Mouse (Mus musculus) left cerebral cortex, postnatal 36 days (tissue): Measurements from ENCODE around the gene Hba-a2. TPM values are rescaled to one million over a fixed set of nuclear protein-coding genes. Genes with fewer than 3 reads are reported as not detected.
"Not testable (repeated sequence)": the region's sequence is repeated elsewhere in the genome, so short reads cannot be mapped to it uniquely, and the experiment has no call there.

Experiments used
- DNase-seq, 2 experiments: peaks; one replicate each; pipeline ENCODE4 v3.0.0; 2021 to 2022; ENCODE audit warnings: low spot score in 2 of 2, mixed read lengths in 1 of 2
- intact Hi-C: fragments of 180-260 bp; cut with DNase I; formaldehyde crosslinking; loops from one replicate; pipeline ENCODE4 v1.15.1; 2025
- total RNA-seq, 2 experiments: library from RNA; stranded (reverse); gene quantifications; 2 replicates each; pipeline ENCODE4 v1.2.3; 2021

Hba-a2 gene
- 100 to 1,000 TPM; 345 to 363 TPM for total RNA-seq

DNA sequence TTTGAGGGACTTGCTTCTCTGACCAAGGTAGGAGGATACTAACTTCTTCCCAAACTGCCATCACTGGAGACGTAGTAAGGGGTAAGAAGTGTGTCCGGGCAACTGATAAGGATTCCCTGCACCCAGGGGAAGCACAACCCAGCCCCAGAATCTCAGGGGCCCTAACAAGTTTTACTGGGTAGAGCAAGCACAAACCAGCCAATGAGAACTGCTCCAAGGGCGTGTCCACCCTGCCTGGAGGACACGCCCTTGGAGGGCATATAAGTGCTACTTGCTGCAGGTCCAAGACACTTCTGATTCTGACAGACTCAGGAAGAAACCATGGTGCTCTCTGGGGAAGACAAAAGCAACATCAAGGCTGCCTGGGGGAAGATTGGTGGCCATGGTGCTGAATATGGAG is at the start of gene Hba-a2:
TSS of gene Hba-a2 (plus strand) at position 287 of the 400 bp plus-strand sequence.
- intact Hi-C loops, DNase-seq: not testable (repeated sequence)

DNA sequence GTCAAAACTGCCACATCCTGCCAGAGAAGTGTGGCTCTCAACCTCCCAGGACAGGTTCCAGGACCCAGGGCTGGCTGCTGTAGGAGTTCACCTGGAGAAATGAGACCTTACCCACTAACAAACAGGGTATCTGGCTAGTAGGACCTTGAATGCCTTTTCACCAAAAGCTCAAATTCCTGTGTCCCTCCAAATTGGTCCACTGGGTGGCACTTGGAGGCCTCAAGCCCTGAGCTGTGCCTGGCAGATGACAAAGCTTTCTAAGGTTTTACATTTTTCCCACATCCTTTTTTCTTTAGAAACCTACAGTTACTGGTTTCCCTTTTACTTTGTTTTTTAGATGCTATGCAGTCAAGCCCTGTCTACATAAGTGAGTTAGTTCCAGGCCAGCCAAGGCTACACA is 49.2 kb upstream of the Hba-a2 start:
- DNase-seq = no peak
- intact Hi-C loops = no loop called here

DNA sequence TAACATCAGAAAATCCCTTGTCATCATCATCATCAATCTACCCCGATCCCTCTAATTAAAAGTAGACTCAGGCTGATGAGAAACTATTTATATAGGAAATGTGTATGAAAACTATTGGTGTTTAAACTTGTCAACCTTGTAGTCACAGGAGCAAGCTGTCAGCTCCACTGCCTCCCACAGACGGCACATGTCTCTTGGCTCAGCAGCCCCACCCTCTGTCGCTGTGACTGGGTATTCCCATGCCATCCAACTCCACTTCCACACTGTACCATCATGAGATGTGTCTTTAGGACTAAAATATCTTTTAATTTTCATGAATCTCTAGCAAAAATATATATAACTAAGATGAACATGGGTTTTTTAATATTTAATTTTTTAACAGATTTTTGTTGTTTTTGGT is 47.9 kb upstream of the Hba-a2 start:
- DNase-seq = no peak
- intact Hi-C loops = no loop called here

DNA sequence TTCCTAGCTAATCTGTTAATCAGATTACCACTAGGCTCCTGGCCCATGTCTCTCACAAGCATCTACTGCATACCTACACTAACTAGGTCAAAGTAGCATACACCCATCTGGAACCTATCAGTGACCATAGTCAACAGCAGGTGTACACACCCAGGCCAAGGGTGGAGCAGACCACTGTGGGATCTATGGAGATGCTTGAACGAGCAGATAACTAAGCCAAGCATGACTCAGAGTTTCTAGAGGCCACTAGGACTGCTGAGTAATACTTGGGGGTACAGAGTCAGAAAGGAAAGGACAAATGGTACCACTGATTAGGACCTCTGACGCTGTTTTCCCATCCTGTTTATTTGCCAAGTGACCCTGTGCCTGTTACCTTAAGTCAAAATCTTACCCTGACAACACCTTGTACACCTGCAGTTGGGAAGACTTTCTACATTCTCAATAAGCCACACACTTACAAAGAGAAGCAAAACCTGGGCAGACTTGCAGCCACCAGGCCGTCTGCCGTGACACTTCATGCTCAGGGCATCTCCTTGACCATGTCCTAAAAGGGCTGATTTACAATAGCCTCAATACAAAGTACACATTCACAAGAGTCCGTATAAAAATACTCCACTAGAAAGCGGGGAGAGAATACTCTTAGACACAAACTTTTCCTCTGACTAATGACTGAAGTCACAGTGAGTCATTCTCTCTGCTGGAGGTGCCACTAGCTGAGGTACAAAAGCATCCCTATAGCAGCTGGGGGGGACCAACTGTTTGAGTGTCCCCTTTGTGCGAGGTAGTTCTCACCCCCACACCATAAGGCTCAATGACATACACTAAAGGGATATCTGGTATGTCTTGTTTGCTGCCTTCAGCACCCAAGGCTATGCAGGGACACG is 45.2 kb upstream of the Hba-a2 start:
- intact Hi-C loops = no loop called here
- DNase-seq = no peak

DNA sequence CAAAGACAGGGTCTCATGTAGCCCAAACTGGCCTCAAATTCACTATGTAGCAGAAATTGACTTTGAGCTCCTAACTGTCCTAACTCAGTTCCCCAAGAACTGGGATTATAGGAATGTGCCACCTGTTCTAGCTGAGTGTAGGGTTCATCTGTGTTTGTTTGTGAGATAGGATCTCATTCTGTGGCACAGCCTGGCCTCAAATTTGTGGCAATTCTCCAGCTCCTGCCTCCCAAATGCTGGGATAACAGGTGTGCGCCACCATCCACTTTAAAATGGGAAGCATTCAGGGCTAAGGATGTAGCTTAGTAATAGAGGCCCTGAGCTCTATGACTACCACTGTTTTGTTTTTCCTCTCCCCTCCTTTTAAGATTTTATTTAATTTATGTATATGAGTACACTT is 43.2 kb upstream of the Hba-a2 start:
- no peak for DNase-seq
- intact Hi-C loops = no loop called here

DNA sequence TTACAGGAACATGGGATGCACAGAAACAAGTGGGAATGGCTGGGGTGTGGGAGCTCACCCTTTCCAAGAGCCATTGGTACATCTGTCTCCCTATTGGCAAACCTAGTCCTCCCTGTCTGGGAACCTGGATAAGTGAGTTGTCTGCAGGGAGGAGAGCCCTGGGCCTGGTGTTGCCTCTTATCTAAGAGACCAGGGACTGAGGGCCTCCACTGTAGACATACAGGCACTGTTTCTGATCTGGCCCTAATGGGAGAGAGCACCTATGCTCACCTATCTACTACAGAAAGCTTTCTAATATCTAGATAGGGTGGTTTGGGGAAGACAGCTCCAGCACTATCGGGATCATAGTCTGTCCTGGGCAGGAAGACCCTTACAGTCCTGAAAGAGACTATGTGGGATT is 40.1 kb upstream of the Hba-a2 start:
- DNase-seq = no peak
- intact Hi-C loops = no loop called here

DNA sequence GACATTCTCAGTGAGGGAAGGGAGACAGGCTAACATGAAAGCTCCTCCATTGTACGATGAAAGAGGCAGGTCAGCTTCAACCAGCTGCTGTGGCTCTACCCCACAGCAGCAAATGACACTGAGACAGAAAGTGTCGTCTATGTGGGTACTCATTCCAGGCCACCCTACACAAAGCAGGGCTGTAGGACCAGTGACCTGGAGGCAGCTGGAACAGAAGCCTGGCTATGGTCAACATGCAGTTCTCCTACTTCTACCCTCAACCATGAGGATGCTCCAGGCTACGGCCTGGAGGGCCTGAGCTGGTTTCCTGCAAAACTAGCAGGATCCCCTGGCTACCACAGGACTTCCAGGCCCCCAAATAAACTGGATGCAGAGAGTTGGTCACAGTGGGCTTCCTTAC is 39.7 kb upstream of the Hba-a2 start:
- intact Hi-C loops = no loop called here
- no peak for DNase-seq

DNA sequence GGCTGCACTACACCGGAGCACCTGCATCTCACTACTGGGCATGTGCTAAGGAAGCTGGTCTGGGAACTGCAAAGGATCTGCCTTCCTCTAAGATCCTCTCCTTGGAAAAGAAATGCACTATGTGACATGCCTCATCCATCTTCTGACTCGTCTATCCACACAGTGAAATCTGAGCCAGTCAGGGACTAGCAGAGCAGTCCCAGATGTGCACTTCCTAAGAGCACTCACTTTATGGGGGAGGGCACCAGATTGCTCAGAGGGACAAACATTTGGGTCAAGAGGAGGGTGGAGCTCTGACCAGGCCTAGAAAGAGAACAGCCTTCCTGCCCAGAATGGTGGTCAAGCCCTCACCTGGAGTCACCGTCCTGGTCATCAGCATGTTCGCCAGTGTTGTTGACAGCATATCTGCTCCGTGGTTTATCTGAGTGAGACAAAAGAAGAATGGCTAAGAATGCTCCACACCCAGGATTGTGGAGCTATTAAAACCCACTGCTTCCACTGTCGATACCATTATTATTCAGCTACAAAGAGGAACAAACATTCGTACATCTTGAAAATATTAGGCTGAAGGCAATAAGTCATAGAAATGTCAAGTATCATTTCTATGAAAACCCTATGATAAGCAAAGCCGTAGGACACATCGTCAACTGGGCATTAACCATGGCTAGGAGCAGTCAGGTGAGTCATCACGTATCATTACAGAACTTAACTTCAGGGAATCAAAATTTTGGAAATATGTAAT is 33.4 kb upstream of the Hba-a2 start:
- intact Hi-C loops = no loop called here
- DNase-seq = no peak

DNA sequence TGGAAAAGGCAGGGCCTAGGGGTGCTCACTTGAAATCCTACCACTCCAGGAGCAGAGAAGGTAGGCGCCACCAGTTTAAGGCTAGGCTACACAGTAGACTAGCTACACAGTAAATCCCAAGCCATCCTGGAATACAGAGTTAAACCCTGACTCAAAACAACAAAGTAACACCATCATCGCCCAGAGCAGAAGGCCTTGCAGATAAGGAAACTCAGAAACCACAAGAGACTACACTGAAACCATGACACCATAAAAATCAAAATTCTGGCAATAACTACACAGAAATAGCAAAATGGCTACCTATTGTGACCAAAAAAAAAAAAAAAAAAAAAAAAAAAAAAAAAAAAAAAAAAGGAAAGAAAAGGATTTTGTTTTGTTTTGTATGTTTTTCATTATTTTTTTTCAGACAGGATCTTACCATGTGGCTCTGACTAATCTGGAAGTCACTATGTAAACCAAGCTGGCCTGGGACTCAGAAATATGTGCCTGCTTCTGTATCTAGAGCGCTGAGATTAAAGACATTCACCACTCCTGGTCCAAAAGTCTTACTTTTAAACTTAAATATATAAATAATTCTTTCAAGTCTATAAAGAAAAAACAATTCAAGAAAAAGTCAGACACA is 31.1 kb upstream of the Hba-a2 start:
- no peak for DNase-seq

DNA sequence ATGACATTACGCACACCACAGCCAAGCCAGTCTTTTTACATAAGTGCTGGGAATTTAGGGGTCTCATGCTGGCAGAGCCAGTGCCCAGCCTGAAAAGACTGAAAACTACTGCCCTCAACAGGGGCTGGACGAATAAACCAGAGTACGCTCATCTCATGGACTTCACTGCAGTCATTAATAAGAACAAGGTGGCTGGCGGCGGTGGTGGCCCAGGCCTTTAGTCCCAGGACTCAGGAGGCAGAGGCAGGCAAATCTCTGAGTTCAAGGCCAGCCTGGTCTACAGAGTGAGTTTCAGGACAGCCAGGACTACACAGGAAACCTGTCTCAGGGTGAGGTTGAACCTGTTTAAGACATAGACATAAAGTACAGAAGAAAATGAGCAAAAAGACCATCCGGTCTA is 30.1 kb upstream of the Hba-a2 start:
- intact Hi-C loops = no loop called here
- DNase-seq = no peak

More for the DNA sequence above, 31.1 kb upstream of the Hba-a2 start:
- intact Hi-C loops = no loop called here

DNA sequence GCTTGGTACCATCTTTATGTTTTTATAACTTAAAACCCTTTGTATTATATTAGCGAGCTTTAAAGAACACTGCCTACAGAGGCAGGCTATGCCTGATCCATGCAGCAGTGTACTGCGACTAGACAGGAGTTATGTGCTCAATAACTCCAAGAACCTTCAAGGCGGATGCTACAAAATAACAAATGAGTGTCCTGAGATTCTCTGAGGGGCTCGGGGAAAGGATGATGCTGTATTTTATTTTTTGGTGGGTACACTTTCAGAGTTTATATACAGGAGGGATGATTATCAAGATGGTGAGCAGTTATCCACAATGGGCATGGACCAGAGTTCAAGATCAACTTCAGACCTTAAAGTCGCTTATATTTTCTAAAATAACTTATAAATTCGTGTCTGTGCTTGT is 29.5 kb upstream of the Hba-a2 start:
- intact Hi-C loops = no loop called here
- DNase-seq = no peak

DNA sequence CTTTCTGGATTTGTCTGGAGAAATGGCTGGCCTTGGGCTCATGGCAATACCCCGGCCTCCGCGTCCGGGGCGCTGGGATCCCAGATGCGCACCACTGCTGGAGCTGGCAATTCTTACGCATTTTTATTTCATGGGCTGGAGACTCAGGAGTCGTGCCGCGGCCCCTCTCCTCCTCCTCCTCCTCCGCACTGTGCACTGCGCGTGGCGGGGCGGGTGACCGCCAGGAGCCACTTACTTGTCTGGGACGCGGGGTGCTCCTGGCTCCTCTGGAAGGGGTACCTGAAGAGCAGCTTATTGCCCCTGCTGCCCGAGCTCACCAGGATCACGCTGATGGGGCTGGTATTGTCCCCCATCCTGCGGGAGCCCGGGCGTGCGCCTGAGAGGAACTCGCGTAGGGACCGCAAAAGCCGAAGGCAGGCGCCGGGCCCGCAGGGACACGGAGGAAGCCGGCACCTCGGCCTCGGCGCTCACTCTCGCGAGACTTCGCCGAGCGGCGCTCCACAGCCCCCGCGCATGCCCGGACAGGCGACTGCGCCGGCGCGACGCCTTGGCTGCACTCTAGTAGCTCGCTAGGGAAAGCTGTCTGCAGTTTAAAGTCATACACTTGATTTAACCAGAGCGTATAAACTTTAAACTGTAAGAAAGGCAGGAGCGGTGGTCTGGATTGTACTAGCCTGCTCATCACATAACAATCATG is 29.0 kb upstream of the Hba-a2 start, which contains the start of gene Nprl3:
TSS of gene Nprl3 (minus strand) at position 520 of the 697 bp plus-strand sequence.
- intact Hi-C loops = no loop called here
- peak; percentile 95 to 96 for DNase-seq

DNA sequence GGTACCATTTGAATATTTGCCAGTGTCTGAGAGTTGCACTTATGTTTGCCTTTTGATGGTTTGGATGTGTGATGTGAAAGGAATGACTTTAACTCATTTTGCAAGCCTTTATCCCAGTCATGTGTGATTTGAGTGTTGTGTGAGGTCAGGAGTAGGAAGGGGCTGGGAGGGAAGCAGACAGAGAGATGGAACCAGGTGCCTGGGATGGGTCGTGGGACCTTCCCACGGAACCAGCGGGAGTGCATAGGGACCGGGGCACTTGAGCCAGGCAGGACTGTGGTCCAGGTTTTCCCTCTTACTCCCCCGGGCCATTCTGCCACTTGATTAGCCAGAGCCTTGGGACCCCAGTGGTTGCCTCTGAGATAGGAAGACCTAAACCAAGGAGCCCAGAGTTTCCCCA is 28.3 kb upstream of the Hba-a2 start:
- intact Hi-C loops = no loop called here
- DNase-seq = no peak

DNA sequence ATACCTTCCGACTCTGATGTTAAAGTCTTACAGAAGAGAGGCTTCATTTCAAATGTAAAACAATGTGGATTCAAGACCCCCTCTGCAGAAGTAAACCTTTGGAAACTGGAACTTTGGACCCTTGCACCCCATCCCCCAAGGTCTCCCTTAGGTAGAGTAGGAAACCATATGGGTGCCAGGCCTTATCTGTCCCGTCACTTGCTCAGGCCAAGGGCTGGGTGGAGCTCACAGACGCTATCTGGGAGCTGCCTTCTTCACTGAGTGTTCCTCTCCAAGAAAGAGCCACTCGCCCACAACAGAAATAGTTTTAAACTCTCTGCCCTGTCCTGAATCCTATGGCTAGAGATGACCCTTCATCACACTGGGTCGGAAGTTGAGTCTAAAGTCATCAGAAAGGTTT is 27.3 kb upstream of the Hba-a2 start:
- intact Hi-C loops = no loop called here

DNA sequence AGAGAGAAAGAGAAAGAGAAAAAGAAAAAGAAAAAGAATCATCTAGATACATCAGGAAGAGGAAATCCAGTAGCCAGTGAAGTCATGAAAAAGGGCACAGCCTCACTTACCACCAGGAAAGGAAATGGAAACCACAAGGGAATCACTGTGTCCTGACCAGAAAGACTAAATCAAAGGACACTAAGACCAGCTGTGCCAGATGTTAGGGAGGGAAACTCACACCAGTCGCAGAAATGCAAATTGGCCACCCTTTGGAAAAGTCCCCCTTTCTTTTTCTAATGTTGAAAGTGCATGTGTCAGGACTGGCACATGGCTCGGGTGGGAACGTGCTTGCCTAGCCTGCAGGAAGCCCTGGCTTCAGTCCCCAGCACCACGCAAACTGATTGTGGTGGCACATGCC is 25.1 kb upstream of the Hba-a2 start:
- no peak for DNase-seq
- intact Hi-C loops = no loop called here

More for the DNA sequence above, 27.3 kb upstream of the Hba-a2 start:
- no peak for DNase-seq

DNA sequence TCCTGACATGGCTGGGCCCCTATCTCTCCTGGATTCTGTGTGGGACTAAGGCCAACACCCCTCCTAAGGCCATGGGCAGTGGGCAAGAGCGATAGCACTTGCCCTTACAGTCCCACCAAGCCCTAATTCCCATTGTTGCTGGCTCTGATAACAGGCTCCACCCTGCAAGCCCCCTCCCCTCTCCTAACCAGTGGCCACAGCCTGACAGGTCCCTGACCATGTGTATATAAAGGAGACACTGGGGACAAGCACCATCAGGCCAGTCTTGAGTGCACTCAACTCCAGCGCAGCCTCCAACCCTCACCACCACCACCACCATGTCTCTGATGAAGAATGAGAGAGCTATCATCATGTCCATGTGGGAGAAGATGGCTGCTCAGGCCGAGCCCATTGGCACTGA is 19.9 kb upstream of the Hba-a2 start, which contains the start of gene Hba-x:
TSS of gene Hba-x (plus strand) at position 54 of the 400 bp plus-strand sequence.
- intact Hi-C loops = no loop called here
- no peak for DNase-seq

DNA sequence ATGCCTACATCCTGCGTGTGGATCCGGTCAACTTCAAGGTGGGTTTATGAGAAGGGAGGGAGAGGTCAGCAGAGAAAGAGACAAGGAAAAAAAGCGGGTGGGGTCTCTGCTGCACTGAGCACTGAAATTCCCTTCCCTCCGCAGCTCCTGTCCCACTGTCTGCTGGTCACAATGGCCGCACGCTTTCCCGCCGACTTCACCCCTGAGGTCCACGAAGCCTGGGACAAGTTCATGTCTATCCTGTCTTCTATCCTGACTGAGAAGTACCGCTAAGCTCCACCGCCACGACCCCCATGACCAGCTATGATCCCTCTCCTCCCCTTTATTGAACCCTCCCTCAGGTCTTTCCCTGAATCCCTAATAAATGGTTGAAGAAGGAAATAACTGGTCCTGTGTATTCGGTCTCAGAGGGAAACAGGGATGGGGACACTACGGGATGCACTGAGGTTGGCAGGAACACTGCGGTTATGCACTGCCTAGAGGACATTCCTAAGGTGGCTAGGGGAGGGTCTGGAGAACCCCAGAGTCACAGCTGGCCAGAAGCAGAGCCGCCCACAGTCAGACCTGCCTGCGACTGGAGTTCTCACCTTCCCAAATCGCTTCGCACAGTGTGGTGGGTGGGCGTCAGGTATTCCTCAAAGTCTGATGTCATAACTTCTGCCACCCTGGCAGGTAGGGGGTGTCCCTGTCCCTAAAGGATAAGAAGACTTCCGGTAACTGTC is 18.4 kb upstream of the Hba-a2 start:
- DNase-seq = no peak
- intact Hi-C loops = no loop called here

DNA sequence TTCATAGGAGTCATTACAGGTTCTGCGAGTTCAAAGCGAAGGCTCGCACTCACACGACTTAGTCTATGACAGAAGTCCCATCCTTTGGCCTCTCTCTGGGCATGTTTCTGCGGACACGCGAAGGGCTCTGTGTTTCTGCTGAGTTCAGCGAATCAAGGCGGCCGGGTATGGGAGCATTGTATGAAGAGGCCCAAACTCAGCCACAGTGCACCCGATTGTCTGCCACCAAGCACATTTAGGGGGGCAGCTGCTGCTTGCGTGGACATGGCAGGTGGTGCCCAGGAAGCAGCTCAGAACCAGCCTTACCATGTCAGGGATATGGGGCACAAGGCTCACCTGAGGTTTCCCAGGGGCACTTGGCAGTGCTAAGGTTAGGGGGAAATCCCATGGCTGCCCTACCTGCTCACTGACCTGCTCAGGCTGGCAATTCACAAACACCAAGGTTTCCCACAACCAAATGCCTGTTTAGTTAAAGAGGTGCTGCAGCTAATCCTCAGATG is 17.8 kb upstream of the Hba-a2 start:
- intact Hi-C loops = no loop called here
- no peak for DNase-seq

DNA sequence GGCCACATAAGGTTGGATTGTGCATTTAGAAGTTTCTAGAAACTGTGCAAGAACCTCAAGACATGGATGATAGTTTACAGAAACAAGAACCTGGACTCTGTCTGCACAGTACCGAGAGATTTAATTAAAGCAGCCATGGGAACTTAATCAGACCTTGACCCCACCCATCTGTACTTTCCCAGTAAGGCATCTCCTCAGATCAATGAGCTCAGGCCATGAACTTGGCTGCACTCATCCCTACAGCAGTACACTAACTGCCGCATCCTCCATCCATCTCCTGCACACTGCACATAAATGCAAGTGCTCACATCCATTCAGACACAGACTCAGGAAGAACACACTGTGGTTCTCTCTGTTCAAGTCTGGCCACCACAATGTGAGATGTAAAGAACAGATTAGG is 15.6 kb upstream of the Hba-a2 start:
- DNase-seq = no peak
- intact Hi-C loops = no loop called here
